Mouse (Mus musculus) stomach, embryonic 16.5 days (tissue): ENCODE results near the gene Opn4. TPM values are rescaled to one million over a fixed set of nuclear protein-coding genes. Genes with fewer than 3 reads are reported as not detected.

ENCODE experiments used
- ATAC-seq: fragments of 200-750 bp; cut with Nextera tagmentation; 2 replicates; pipeline ENCODE4 v1.8.0; 2017; ENCODE audit warnings: moderate number of reproducible peaks, moderate TSS enrichment; ENCODE audit not compliant: insufficient read depth, low FRiP score
- H3K27ac ChIP-seq: fragments of 300-500 bp; sonication (generic); 2 replicates; pipeline ENCODE4 v1.5.1; 2014; ENCODE audit warnings: low read length
- H3K27me3 ChIP-seq: fragments of 300-500 bp; sonication (generic); 2 replicates; pipeline ENCODE4 v1.6.1; 2014; ENCODE audit warnings: low read length, control low read depth, mixed read lengths; ENCODE audit not compliant: control insufficient read depth, insufficient read depth
- H3K36me3 ChIP-seq: fragments of 300-500 bp; sonication (generic); 2 replicates; pipeline ENCODE4 v1.6.1; 2014; ENCODE audit warnings: low read length; ENCODE audit not compliant: control insufficient read depth, insufficient read depth
- H3K4me1 ChIP-seq: fragments of 300-500 bp; sonication (generic); 2 replicates; pipeline ENCODE4 v1.6.1; 2014; ENCODE audit warnings: low read length, control low read depth, mixed read lengths; ENCODE audit not compliant: control insufficient read depth, insufficient read depth
- H3K4me2 ChIP-seq: fragments of 300-500 bp; sonication (generic); 2 replicates; pipeline ENCODE4 v1.6.1; 2014; ENCODE audit warnings: low read depth, low read length, mixed read lengths
- H3K4me3 ChIP-seq: fragments of 300-500 bp; sonication (generic); replicated peaks from 2 replicates; pipeline ENCODE4 v1.5.1; 2014; ENCODE audit warnings: mild to moderate bottlenecking, low read length
- H3K9ac ChIP-seq: fragments of 300-500 bp; sonication (generic); 2 replicates; pipeline ENCODE4 v1.6.1; 2014; ENCODE audit warnings: low read length
- H3K9me3 ChIP-seq: fragments of 300-500 bp; sonication (generic); replicated peaks from 2 replicates; pipeline ENCODE4 v1.6.1; 2016; ENCODE audit warnings: low read length, control low read depth; ENCODE audit not compliant: control insufficient read depth
- WGBS: fragments of 180-500 bp; shearing (Covaris S2); extraction: QIAGEN DNeasy Blood & Tissue Kit; methylation state at CpG from one replicate; pipeline ENCODE4 v1.1.7; 2014; 5-methylcytosine and 5-hydroxymethylcytosine counted together
- polyA plus RNA-seq: library from polyadenylated mRNA; unstranded; fragments of >200 nt; fragmentation: Nextera tagmentation; extraction: Ambion mirVana; gene quantifications from 2 replicates; pipeline ENCODE4 v1.2.1, GENCODE M21; 2015

Gene Opn4
- polyA plus RNA-seq, 1 experiment from 2014 or later, result 0.06 TPM

GRCm38 (mm10) chr14:34586871-34587270, 13.1 kb downstream of the Opn4 start:
- no peaks in the 10 kb centered on the region; the same call in none of the 2 replicates for H3K4me1 ChIP-seq
- no peak overlapping the region for H3K27ac ChIP-seq
- WGBS, result 76% methylated on average over 3 of the region's 3 CpGs
- no peaks in the 10 kb centered on the region for H3K36me3 ChIP-seq
- no peaks in the 10 kb centered on the region for H3K27me3 ChIP-seq
- no peak overlapping the region for H3K4me2 ChIP-seq
- H3K4me3 ChIP-seq, result no peak overlapping the region
- no peak overlapping the region for H3K9ac ChIP-seq
- ATAC-seq, result no peak
- no peaks in the 10 kb centered on the region for H3K9me3 ChIP-seq

- Histone ChIP-seq H3K9me3 (no peaks in the 10 kb centered on the region), H3K36me3 (no peaks in the 10 kb centered on the region), H3K4me3 (no peak overlapping the region), H3K4me1 (no peaks in the 10 kb centered on the region; the same call in 1 of the 2 replicates), H3K4me2 (no peak overlapping the region), H3K9ac (no peak overlapping the region), H3K27ac (no peak overlapping the region), H3K27me3 (no peaks in the 10 kb centered on the region)
- 58% methylated on average over 9 of the region's 9 CpGs for WGBS
- ATAC-seq, result 0 out of 2 replicates have a peak, but pooled peaks have one; percentile 9
Measured at GRCm38 (mm10) chr14:34585358-34586105, 14.4 kb downstream of the Opn4 start.

DNA sequence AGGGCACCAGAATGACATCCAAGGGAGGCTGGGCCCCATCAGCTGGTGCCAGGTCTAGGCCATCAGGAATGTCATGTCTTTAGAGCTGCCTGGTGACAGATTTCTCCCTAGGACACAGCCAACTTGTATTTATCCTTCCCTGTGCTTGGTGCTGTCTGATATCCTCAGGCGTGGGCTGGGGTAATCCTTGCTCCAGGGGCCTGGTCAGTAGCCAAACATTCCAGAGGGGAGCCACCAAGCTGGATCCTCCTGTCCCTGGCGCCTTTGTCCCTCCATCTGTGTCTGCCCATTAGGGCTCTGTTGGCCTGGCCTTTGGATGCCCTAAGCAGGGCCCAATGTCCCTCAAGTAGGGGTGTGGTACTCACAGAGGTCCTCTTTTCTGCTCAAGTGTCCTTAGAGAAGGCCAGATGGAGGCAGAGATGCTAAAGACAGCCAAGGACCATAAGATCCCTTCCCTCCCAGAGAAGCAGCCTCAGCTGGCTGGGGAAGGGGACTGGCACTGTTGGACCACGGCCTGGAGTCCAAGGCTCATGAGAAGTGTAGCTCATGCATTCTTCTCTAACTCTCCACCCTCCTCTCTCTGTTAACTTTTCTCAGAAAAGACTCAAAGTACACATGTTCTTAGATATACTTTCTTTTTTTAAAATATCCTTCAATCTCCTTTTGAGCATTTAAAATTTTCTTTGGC, 17.1 kb downstream of the Opn4 start:
- Histone ChIP-seq H3K27ac (no peak overlapping the region), H3K36me3 (no peaks in the 10 kb centered on the region), H3K4me1 (no peaks in the 10 kb centered on the region), H3K9me3 (no peaks in the 10 kb centered on the region), H3K9ac (no peak overlapping the region), H3K27me3 (no peaks in the 10 kb centered on the region), H3K4me2 (no peak overlapping the region), H3K4me3 (no peak overlapping the region)
- 77% methylated on average over 3 of the region's 3 CpGs for WGBS
- ATAC-seq, result no peak

GRCm38 (mm10) chr14:34576858-34577257, 23.1 kb downstream of the Opn4 start:
- no peaks in the 10 kb centered on the region for H3K27me3 ChIP-seq
- H3K4me2 ChIP-seq, result no peak overlapping the region
- no peaks in the 10 kb centered on the region for H3K9me3 ChIP-seq
- 84% methylated on average over 4 of the region's 4 CpGs for WGBS
- no peaks in the 10 kb centered on the region for H3K36me3 ChIP-seq
- H3K4me1 ChIP-seq, result no peaks in the 10 kb centered on the region
- no peak overlapping the region for H3K4me3 ChIP-seq
- no peak overlapping the region for H3K9ac ChIP-seq
- H3K27ac ChIP-seq, result no peak overlapping the region
- no peak for ATAC-seq

GRCm38 (mm10) chr14:34574068-34574467, 25.9 kb downstream of the Opn4 start:
- Histone ChIP-seq H3K9me3 (no peaks in the 10 kb centered on the region), H3K36me3 (no peaks in the 10 kb centered on the region), H3K27me3 (no peaks in the 10 kb centered on the region), H3K4me3 (no peak overlapping the region), H3K4me1 (peaks cover 8% of the 10 kb centered on the region; the same call in 1 of the 2 replicates), H3K9ac (no peak overlapping the region), H3K27ac (no peak overlapping the region), H3K4me2 (no peak overlapping the region)
- no peak for ATAC-seq
- whole genome bisulfite sequencing, result 60% methylated on average over 2 of the region's 2 CpGs

GRCm38 (mm10) chr14:34573348-34573913, 26.5 kb downstream of the Opn4 start:
- Histone ChIP-seq H3K4me1 (peaks cover 8% of the 10 kb centered on the region; the same call in 1 of the 2 replicates), H3K9me3 (no peaks in the 10 kb centered on the region), H3K4me2 (no peak overlapping the region), H3K36me3 (no peaks in the 10 kb centered on the region), H3K9ac (no peak overlapping the region), H3K27me3 (no peaks in the 10 kb centered on the region), H3K4me3 (no peak overlapping the region), H3K27ac (no peak overlapping the region)
- peak; percentile 18; the same call in 1 of the 2 replicates for ATAC-seq
- 72% methylated on average over 9 of the region's 9 CpGs for WGBS

DNA sequence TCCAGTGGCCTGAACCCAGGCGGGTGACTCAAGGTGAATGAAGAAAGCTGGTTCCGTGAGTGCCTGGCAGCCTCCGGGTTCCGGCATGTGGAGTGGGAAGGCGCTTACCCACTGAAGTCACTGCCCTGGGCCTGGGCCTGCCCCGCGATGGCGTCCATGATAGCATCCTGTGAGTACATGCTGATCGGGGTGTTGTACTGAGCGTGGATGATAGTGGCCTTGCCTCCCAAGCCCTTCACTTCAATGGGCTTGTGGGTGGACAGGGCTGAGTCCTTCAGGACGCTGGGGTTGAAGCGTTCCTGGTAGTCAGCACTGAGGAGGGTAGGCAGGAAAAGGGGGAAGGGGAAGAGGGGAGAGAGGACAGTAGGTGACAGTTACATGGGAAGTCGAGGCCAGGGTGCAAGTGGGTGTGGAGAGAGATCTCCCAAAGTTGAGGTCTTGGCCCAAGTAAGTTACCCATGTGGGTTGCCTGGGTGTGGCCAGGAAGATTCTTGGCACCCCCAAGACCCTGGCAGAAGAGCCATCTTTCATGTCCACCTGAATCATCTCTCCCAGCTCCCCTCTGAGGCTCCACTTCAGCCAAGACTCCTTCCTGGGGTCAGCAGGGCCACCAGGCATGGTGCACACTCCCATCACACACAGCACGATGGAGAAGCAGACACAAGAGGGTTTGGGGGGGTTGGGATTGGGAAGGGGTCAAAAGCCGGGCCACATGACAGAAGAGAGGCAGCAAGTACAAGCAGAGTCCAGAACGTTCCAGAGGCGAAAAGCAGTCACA, 28.1 kb downstream of the Opn4 start:
- Histone ChIP-seq H3K27ac (no peak overlapping the region), H3K4me1 (peaks cover 8% of the 10 kb centered on the region; the same call in 1 of the 2 replicates), H3K36me3 (no peaks in the 10 kb centered on the region), H3K4me2 (no peak overlapping the region), H3K4me3 (no peak overlapping the region), H3K9me3 (no peaks in the 10 kb centered on the region), H3K27me3 (no peaks in the 10 kb centered on the region), H3K9ac (no peak overlapping the region)
- WGBS, result 85% methylated on average over 17 of the region's 17 CpGs
- no peak for ATAC-seq

GRCm38 (mm10) chr14:34570903-34571302, 29.0 kb downstream of the Opn4 start:
- Histone ChIP-seq H3K36me3 (no peaks in the 10 kb centered on the region), H3K4me1 (peaks cover 11% of the 10 kb centered on the region), H3K27me3 (no peaks in the 10 kb centered on the region), H3K4me2 (no peak overlapping the region), H3K9ac (no peak overlapping the region), H3K4me3 (no peak overlapping the region), H3K9me3 (no peaks in the 10 kb centered on the region), H3K27ac (no peak overlapping the region)
- no peak for ATAC-seq
- WGBS, result 77% methylated on average over 4 of the region's 4 CpGs
